Comparison of ENCODE assay signal across 8 mouse cellular contexts in the genomic region with DNA sequence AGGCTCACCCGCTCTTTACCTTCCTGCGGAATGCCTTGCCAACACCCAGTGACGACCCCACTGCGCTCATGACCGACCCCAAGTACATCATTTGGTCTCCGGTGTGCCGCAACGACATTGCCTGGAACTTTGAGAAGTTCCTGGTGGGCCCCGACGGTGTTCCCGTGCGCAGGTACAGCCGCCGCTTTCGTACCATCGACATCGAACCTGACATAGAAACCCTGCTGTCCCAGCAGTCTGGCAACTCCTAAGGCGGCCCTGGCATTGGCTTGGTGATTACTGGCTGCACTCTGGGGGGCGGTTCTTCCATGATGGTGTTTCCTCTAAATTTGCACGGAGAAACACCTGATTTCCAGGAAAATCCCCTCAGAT. TPM values are rescaled to one million over a fixed set of nuclear protein-coding genes. Genes with fewer than 3 reads are reported as not detected.
DNase-seq lines count a peak whose midpoint lies in the region; ATAC-seq and TF ChIP-seq lines count a peak whose summit lies in the region.

No protein-coding gene starts in this region.

- no peak for TF ChIP-seq POLR2A in cortical plate, adult 2 months (IDR thresholded peaks at IDR 0.05; ENCODE audit: extremely low read depth, insufficient read depth, low read length)

- TF ChIP-seq EP300 in heart, postnatal 0 days (IDR thresholded peaks at IDR 0.05; ENCODE audit: low read depth): no peak

- peak overlapping the region; percentile 93 for H3K4me2 ChIP-seq in heart, postnatal 0 days (ENCODE audit: low read depth, low read length)
- H3K4me2 ChIP-seq in limb, embryonic 15.5 days: peak overlapping the region; percentile 71

- H3K9me3 ChIP-seq in ES-E14 (ENCODE audit: control insufficient read depth, insufficient read depth, low read depth, low read length): no peaks in the 10 kb centered on the region
- no peaks in the 10 kb centered on the region for H3K9me3 ChIP-seq in heart, postnatal 0 days (replicated peaks; ENCODE audit: control insufficient read depth, low read length)
- H3K9me3 ChIP-seq in limb, embryonic 15.5 days: no peaks in the 10 kb centered on the region

- H3K4me3 ChIP-seq in ES-E14 (ENCODE audit: insufficient read depth in 1 of 2, low read depth in 1 of 2, low read length in 2 of 2, poor library complexity in 1 of 2, severe bottlenecking in 1 of 2): peak overlapping the region; percentile 86 to 95
- peak overlapping the region; percentile 75 for H3K4me3 ChIP-seq in cortical plate, adult 2 months (ENCODE audit: insufficient read depth, low read length)
- peak overlapping the region; percentile 84 for H3K4me3 ChIP-seq in heart, postnatal 0 days (ENCODE audit: low read depth, low read length)
- H3K4me3 ChIP-seq in limb, embryonic 15.5 days: peak overlapping the region; percentile 74

- H3K9ac ChIP-seq in ES-E14 (ENCODE audit: insufficient read depth, low read depth, low read length, poor library complexity, severe bottlenecking): peak overlapping the region; percentile 92
- H3K9ac ChIP-seq in heart, postnatal 0 days (replicated peaks; ENCODE audit: low read depth, low read length): peak overlapping the region; percentile 88
- H3K9ac ChIP-seq in limb, embryonic 15.5 days: peak overlapping the region; percentile 93

- peak overlapping the region; percentile 90; the same call in 1 of the 2 replicates for H3K27ac ChIP-seq in ES-E14 (ENCODE audit: insufficient read depth, low read depth, low read length, poor library complexity, severe bottlenecking)
- peak overlapping the region; percentile 87 for H3K27ac ChIP-seq in cortical plate, adult 2 months (ENCODE audit: insufficient read depth, low read length)
- H3K27ac ChIP-seq in heart, postnatal 0 days (ENCODE audit: low read depth): peak overlapping the region; percentile 98
- peak overlapping the region; percentile 96 for H3K27ac ChIP-seq in limb, embryonic 15.5 days

- DNase-seq in 3T3-L1 (ENCODE audit: low read depth, low spot score) (peak; percentile 41), ES-E14 (ENCODE audit: low read depth, low spot score) (no peak)
- no peak for DNase-seq in heart, postnatal 0 days (ENCODE audit: low spot score)
- DNase-seq in neural tube, embryonic 10.5 days (ENCODE audit: extremely low spot score, low spot score): peak; percentile 15
- DNase-seq in right cerebral cortex, postnatal 25 days: no peak

- peaks cover 18% of the 10 kb centered on the region for H3K36me3 ChIP-seq in ES-E14 (ENCODE audit: control insufficient read depth, insufficient read depth, low read length, poor library complexity, severe bottlenecking)
- peaks cover 19% of the 10 kb centered on the region for H3K36me3 ChIP-seq in heart, postnatal 0 days (replicated peaks; ENCODE audit: control insufficient read depth, insufficient read depth, low read length)
- H3K36me3 ChIP-seq in limb, embryonic 15.5 days: peaks cover 19% of the 10 kb centered on the region

- TF ChIP-seq CTCF in cortical plate, adult 2 months (IDR thresholded peaks at IDR 0.05; ENCODE audit: extremely low read depth, insufficient read depth, low read length): no peak
- TF ChIP-seq CTCF in heart, postnatal 0 days (IDR thresholded peaks at IDR 0.05; ENCODE audit: low read depth): no peak

- no peak for ATAC-seq in heart, postnatal 0 days (ENCODE audit: insufficient read depth, low read depth)
- no peak for ATAC-seq in limb, embryonic 15.5 days (ENCODE audit: insufficient number of reproducible peaks, low FRiP score, low TSS enrichment, low read depth)
- ATAC-seq in inflammation-experienced regulatory T-cells, adult 6 months: no peak

- H3K27me3 ChIP-seq in heart, postnatal 0 days (ENCODE audit: control insufficient read depth, insufficient read depth, low read length): no peaks in the 10 kb centered on the region
- no peaks in the 10 kb centered on the region for H3K27me3 ChIP-seq in limb, embryonic 15.5 days

- WGBS in heart, postnatal 0 days: 10% methylated on average over 20 of the region's 20 CpGs
- WGBS in limb, embryonic 15.5 days: 5% methylated on average over 20 of the region's 20 CpGs

- in situ Hi-C loops in ES-E14 (cut with MboI; ENCODE audit: low sequenced_read_pairs in 2 of 2, unreplicated experiment in 2 of 2): no loop called here

- H3K4me1 ChIP-seq in ES-E14 (ENCODE audit: control insufficient read depth in 2 of 2, insufficient read depth in 2 of 2, low read length in 2 of 2, poor library complexity in 1 of 2): peaks cover 0 to 2% of the 10 kb centered on the region in 2 experiments; a peak in 1 of 4 replicates
- H3K4me1 ChIP-seq in cortical plate, adult 2 months (ENCODE audit: control insufficient read depth, insufficient read depth, low read length): peaks cover 5% of the 10 kb centered on the region
- H3K4me1 ChIP-seq in heart, postnatal 0 days (ENCODE audit: control insufficient read depth, insufficient read depth): peaks cover 21% of the 10 kb centered on the region
- peaks cover 28% of the 10 kb centered on the region for H3K4me1 ChIP-seq in limb, embryonic 15.5 days

TF ChIP-seq in ES-E14, 5 proteins besides CTCF, POLR2A, EP300 and RAD21:
- no peak for TF ChIP-seq HCFC1 (IDR thresholded peaks at IDR 0.05; ENCODE audit: borderline replicate concordance, insufficient read depth, low read length)
- no peak for TF ChIP-seq MAFK (IDR thresholded peaks at IDR 0.05; ENCODE audit: insufficient read depth, low read depth, low read length)
- no peak for TF ChIP-seq ZC3H11A (IDR thresholded peaks at IDR 0.05; ENCODE audit: borderline replicate concordance, low read depth, low read length)
- no peak for TF ChIP-seq CHD2 (IDR thresholded peaks at IDR 0.05; ENCODE audit: low read depth, low read length)
- no peak for TF ChIP-seq ZNF384 (IDR thresholded peaks at IDR 0.05; ENCODE audit: low read depth, low read length)

RNA-seq across cellular contexts. Expression of a gene that starts 1.2 kb away (rescaled TPM):
- 797 and 939 TPM in 2 replicates for total RNA-seq in ES-E14 (2012; rRNA removed)
- polyA plus RNA-seq in cortical plate, adult 2 months (2012; rRNA removed): 258 and 294 TPM in 2 replicates
- total RNA-seq in heart, postnatal 0 days (2014; rRNA removed; ENCODE audit: low replicate concordance): 319 and 336 TPM in 2 replicates
- 578 and 581 TPM in 2 replicates for polyA plus RNA-seq in heart, postnatal 0 days (2015; fragmentation: Nextera tagmentation; extraction: Ambion mirVana)
- 621 and 657 TPM in 2 replicates for polyA plus RNA-seq in limb, embryonic 15.5 days (2015; fragmentation: Nextera tagmentation; extraction: Ambion mirVana)
- 100 to 1,000 TPM; 489 to 506 (median 494) TPM for polyA plus RNA-seq in inflammation-experienced regulatory T-cells, adult 6 months (2017; shearing (Covaris generic))

RNA-seq across cellular contexts. Expression of a gene that starts 7.8 kb away (rescaled TPM):
- total RNA-seq in ES-E14 (2012; rRNA removed): 64.2 and 69.1 TPM in 2 replicates
- 114 and 116 TPM in 2 replicates for polyA plus RNA-seq in cortical plate, adult 2 months (2012; rRNA removed)
- 71.1 and 76.8 TPM in 2 replicates for total RNA-seq in heart, postnatal 0 days (2014; rRNA removed; ENCODE audit: low replicate concordance)
- 54.9 and 60.6 TPM in 2 replicates for polyA plus RNA-seq in heart, postnatal 0 days (2015; fragmentation: Nextera tagmentation; extraction: Ambion mirVana)
- polyA plus RNA-seq in limb, embryonic 15.5 days (2015; fragmentation: Nextera tagmentation; extraction: Ambion mirVana): 99.6 and 108 TPM in 2 replicates
- polyA plus RNA-seq in inflammation-experienced regulatory T-cells, adult 6 months (2017; shearing (Covaris generic)): 100 to 1,000 TPM in 2 of 3 experiments, 10 to 100 TPM in 1; 91.3 to 131 (median 111) TPM

RNA-seq across cellular contexts. Expression of a gene that starts 33.9 kb away (rescaled TPM):
- 10.0 and 11.0 TPM in 2 replicates for total RNA-seq in ES-E14 (2012; rRNA removed)
- 53.0 and 55.6 TPM in 2 replicates for polyA plus RNA-seq in cortical plate, adult 2 months (2012; rRNA removed)
- 46.1 and 46.9 TPM in 2 replicates for total RNA-seq in heart, postnatal 0 days (2014; rRNA removed; ENCODE audit: low replicate concordance)
- 42.1 and 49.9 TPM in 2 replicates for polyA plus RNA-seq in heart, postnatal 0 days (2015; fragmentation: Nextera tagmentation; extraction: Ambion mirVana)
- polyA plus RNA-seq in limb, embryonic 15.5 days (2015; fragmentation: Nextera tagmentation; extraction: Ambion mirVana): 44.3 and 47.6 TPM in 2 replicates
- polyA plus RNA-seq in inflammation-experienced regulatory T-cells, adult 6 months (2017; shearing (Covaris generic)): 10 to 100 TPM in 2 of 3 experiments, 1 to 10 TPM in 1; 9.6 to 17.6 (median 14.8) TPM

RNA-seq across cellular contexts. Expression of a gene that starts 33.9 kb away (rescaled TPM):
- 82.9 and 125 TPM in 2 replicates for total RNA-seq in ES-E14 (2012; rRNA removed)
- 167 and 176 TPM in 2 replicates for polyA plus RNA-seq in cortical plate, adult 2 months (2012; rRNA removed)
- total RNA-seq in heart, postnatal 0 days (2014; rRNA removed; ENCODE audit: low replicate concordance): 167 and 207 TPM in 2 replicates
- polyA plus RNA-seq in heart, postnatal 0 days (2015; fragmentation: Nextera tagmentation; extraction: Ambion mirVana): 326 and 332 TPM in 2 replicates
- polyA plus RNA-seq in limb, embryonic 15.5 days (2015; fragmentation: Nextera tagmentation; extraction: Ambion mirVana): 470 and 473 TPM in 2 replicates
- polyA plus RNA-seq in inflammation-experienced regulatory T-cells, adult 6 months (2017; shearing (Covaris generic)): 100 to 1,000 TPM; 323 to 459 (median 386) TPM

RNA-seq across cellular contexts. Expression of a gene that starts 43.2 kb away (rescaled TPM):
- total RNA-seq in ES-E14 (2012; rRNA removed): 63.9 and 77.9 TPM in 2 replicates
- polyA plus RNA-seq in cortical plate, adult 2 months (2012; rRNA removed): 54.1 and 55.0 TPM in 2 replicates
- total RNA-seq in heart, postnatal 0 days (2014; rRNA removed; ENCODE audit: low replicate concordance): 3.7 and 14.5 TPM in 2 replicates
- 5.4 and 6.4 TPM in 2 replicates for polyA plus RNA-seq in heart, postnatal 0 days (2015; fragmentation: Nextera tagmentation; extraction: Ambion mirVana)
- polyA plus RNA-seq in limb, embryonic 15.5 days (2015; fragmentation: Nextera tagmentation; extraction: Ambion mirVana): 8.3 and 9.5 TPM in 2 replicates
- 1 to 10 TPM in 2 of 3 experiments, under 1 TPM in 1; 0.18 to 1.3 (median 1.1) TPM for polyA plus RNA-seq in inflammation-experienced regulatory T-cells, adult 6 months (2017; shearing (Covaris generic))

Comparison
In these comparisons a context has a peak if more than half of its experiments do, and no peak if none do; other contexts are left out.
1. DNase-seq: peak in 3T3-L1 (single experiment) and neural tube, embryonic 10.5 days (single experiment); none in ES-E14 (single experiment), heart, postnatal 0 days (single experiment) and right cerebral cortex, postnatal 25 days (single experiment).
2. Peak in every context shown above with its lines, with median percentiles within 50 percentile points of each other: H3K27ac ChIP-seq, H3K4me3 ChIP-seq and H3K9ac ChIP-seq.